Mouse (Mus musculus): ENCODE results near the gene Auh.

Gene Auh

GRCm38 (mm10) chr13:52843536-52844178 lies 85.8 kb downstream of the Auh start:
- intact Hi-C loops (cut with DNase I): no loop called here

DNA sequence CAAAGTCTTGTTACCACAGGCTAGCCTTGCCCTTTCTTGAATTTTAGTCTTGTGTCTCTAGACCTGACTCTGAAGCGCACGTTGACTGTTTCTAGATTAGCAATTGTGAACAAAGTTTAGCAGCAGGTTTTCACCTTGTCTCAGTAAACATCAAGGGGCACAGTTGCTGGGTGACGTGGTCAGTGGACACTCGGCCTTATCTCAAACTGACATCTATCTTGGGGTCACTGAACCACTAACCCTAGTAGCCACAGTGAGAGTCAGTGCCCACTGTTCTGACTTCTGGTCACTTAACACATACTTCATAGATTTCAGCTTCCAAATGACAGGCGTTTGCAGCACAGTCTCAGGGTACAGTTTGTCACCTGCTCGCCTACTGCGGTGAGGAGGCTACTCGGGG lies 93.2 kb downstream of the Auh start:
- intact Hi-C loops (cut with DNase I): no loop called here

GRCm38 (mm10) chr13:52834591-52834990 lies 94.9 kb downstream of the Auh start:
- intact Hi-C loops (cut with DNase I): loop anchor here (5.0 kb wide), 1 partner anchor 148 kb away; the partner anchor contains the start of gene Nfil3

- intact Hi-C loops (cut with DNase I): loop anchor here (5.0 kb wide), 1 partner anchor 149 kb away; the partner anchor contains the start of gene Nfil3
Measured at GRCm38 (mm10) chr13:52833748-52834147, 95.7 kb downstream of the Auh start.

- intact Hi-C loops (cut with DNase I): loop anchor here (5.0 kb wide), 1 partner anchor 149 kb away; the partner anchor contains the start of gene Nfil3
Measured at GRCm38 (mm10) chr13:52833220-52833619, 96.3 kb downstream of the Auh start.

DNA sequence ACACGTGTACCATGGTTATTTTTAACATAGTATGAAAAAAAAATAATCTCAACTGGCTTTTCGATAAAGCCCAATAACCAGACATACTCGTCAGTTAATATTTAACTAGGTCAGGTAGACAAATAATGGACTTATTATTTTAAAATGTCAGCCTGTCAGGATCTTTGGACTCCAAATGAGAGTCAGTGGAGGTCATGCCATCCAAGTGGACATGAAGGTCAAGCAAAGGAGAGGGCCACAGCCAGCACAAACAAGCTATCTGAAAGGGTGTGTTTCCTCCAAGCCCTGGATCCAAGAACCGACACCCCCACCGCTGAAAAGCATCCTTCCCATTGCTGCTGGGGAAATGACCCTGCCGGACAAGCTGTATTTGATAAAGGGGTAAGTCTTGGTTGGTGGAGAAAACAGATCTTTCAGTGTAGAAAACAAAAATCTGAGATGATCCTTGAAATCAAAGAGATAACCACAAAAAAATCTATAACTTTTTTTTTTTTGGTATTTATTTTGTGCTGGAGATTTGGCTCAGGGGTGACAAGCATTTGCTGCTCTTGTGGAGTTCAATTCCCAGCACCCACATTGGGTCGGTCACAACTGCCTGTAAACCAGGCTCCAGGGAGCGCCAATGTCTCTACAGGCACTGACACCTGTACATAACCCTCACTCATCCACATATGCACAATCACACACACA lies 96.9 kb downstream of the Auh start:
- intact Hi-C loops (cut with DNase I): loop anchor here (5.0 kb wide), 1 partner anchor 150 kb away; the partner anchor contains the start of gene Nfil3

DNA sequence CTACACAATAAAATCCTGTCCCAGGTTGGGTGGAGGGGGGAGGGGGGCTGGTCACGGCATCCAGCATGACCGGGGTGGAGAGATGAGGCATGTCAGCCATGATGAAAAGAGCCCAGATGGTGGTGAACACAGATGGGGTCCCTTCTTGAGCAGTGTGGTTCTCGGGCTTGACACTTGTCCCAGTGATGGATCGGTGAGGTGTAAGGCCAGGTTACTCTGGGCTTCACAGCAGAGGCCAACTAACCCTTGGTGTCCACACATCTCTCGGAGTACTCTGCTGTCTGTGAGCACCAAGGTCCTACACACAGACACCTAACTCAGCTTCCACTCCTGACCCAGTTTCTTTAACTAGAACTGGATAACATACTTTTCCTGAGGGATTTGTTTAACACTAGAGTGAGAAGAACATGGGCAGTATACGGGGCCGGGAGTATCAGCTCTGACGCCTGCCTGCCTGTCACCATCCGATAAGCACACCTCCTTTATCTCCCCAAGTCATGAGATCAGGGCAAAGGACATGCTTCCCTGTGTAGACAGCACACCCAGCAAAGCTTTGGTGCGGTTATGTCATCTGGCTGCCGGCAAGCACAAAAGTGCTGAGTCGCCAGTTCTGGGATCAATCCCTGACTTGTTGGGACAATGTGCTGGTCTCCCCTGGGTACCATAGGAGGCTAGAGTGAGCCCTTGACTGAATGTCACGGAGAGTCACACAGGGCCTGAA lies 98.3 kb downstream of the Auh start:
- intact Hi-C loops (cut with DNase I): loop anchor here (5.0 kb wide), 1 partner anchor 151 kb away; the partner anchor contains the start of gene Nfil3

DNA sequence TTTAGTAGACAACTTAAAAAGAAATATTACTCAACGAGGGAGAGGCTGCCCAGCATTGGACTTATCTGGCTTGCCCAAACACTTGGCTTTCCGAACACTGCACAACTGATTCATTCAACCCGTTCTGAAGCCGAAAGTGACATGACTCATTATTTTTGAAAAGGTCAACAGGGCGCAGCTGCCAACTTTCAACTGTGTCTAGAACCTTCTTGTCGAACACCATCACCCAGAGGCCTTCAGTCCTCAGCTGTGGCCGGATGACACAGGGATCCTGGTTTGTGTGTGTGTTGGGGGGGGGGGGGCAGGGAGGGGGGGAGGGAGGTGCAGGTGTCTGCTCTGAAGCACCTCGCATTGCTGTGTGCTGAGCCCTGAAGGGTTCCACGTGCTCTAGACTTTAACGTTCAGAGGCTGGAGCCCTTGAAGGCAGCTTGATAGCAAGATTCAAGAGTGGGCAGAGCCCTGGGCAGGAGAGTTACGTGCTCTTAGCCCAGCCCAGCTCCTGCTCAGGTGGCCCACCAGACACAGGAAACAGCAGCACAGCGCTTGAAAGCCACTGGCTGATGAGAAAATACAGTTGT lies 100.4 kb downstream of the Auh start:
- intact Hi-C loops (cut with DNase I): no loop called here

- intact Hi-C loops (cut with DNase I): no loop called here
Measured at GRCm38 (mm10) chr13:52828217-52828616, 101.3 kb downstream of the Auh start.

DNA sequence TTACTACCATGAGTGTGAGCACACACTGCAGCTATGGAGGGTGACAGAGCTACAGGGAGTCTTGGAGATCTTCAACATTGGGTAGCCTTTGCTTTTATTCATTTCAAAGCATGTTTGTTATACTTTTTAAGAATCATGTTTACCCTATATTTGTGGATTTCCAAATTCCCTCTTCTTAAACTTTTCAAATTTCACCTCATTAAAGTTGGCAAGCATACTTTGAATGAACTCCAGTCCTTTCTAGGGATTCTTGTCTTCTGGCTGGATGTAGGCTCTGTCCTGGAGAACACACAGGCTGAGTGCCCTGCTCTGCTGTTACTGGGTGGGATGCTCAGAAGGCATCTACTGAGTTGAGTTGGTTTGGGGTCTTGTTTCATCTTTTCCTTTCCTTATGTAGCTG lies 102.8 kb downstream of the Auh start:
- intact Hi-C loops (cut with DNase I): no loop called here

- intact Hi-C loops (cut with DNase I): loop anchor here (5.0 kb wide), 1 partner anchor 103 kb away; the partner anchor contains the start of gene Auh
Measured at GRCm38 (mm10) chr13:52824754-52825153, 104.7 kb downstream of the Auh start.

DNA sequence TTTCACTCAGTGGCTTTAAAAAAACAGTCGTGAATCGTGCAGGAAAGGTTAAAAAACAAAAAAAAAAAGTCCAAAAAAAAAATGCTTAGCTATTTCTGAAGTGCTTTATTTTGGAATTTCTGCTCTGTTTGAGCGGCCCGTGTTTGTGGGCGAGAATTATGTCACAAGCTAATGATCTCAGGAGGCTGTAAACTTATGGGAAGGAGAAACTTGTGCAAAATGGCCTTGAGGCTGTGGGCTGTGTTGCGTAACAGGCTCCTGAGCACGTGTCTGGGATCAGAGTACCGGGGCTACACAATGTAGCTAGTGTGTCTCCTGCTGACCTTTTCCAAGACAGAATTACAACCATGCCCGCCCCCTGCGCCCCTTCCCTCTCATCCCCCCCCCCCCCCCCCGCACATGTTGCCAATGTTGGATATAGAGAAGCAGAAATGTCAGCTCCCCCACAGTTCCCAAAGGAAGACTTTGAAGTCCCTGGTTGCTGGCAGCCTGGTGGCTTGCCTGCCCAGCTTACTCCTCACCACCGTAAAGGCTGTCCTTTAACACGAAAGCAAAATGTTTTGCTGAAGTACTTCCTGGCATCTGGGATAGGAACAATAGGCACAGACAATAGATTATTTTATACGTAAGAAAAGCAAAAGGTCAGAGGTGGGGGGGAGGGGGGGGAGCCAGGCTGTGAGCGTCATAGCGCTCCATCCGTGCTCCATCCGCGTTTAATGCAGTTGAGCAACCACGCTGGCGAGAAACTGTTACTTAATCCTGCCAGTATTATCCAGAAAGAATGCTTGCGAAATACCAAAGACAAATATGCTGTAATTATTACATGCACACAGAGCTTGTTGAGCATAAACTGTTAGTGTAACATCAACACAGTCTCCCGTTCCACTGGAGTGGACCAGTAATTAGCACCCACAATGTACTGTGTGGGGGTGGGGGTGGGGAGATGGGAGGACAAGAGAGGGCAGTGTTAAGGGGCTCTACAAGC lies 107.0 kb downstream of the Auh start:
- intact Hi-C loops (cut with DNase I): loop anchor here (5.0 kb wide), 1 partner anchor 105 kb away; the partner anchor contains the start of gene Auh

- intact Hi-C loops (cut with DNase I): loop anchor here (5.0 kb wide), 1 partner anchor 106 kb away; the partner anchor contains the start of gene Auh
Measured at GRCm38 (mm10) chr13:52821571-52821970, 107.9 kb downstream of the Auh start.

DNA sequence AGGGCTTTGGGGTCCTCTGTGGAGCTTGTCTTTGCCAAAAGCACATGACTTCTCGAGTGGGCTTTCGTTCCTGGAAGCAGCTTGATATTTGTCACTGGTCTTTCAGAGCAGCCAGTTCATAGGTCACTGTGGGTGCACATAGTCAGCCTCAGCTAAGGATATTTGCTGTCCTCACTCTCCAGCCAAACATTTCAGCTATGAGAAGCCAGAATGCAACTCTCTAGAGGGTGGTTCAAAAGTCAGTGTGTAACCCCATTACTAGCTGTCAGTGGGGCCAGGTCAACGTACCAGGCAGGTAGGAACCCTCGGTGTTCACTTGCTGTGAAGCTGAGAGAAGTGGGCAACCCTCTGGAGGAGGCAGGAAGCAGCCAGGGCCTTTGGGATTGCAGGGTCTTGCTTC lies 109.6 kb downstream of the Auh start:
- intact Hi-C loops (cut with DNase I): loop anchor here (5.0 kb wide), 1 partner anchor 107 kb away; the partner anchor contains the start of gene Auh

GRCm38 (mm10) chr13:52818760-52819159 lies 110.7 kb downstream of the Auh start:
- intact Hi-C loops (cut with DNase I): no loop called here

DNA sequence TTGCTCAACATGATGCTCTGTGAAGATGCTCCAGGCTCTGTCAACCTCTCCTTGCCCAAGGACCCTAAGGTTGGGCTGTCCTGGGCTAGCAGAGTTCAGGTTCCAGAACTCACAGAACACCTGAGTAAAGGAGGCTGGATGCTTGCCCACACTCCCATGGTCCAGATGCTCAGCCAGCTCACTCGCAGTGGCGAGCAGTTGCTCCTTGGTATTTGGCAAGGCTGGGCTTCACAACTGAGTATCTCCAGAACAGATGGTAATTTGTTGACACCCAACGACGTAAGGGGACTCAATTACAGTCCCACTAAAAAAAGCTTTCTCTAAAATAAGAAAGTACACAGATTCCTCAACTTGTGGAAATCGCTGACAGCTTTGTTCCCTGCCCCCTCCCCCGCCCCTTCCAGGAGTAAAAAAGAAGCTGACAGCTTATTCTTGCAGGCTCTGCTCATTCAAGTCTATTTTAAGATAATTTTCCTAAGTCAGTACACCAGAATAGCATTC lies 111.4 kb downstream of the Auh start:
- intact Hi-C loops (cut with DNase I): no loop called here

GRCm38 (mm10) chr13:52813750-52814149 lies 115.7 kb downstream of the Auh start:
- intact Hi-C loops (cut with DNase I): no loop called here

GRCm38 (mm10) chr13:52812549-52813515 lies 116.6 kb downstream of the Auh start:
- intact Hi-C loops (cut with DNase I): no loop called here

DNA sequence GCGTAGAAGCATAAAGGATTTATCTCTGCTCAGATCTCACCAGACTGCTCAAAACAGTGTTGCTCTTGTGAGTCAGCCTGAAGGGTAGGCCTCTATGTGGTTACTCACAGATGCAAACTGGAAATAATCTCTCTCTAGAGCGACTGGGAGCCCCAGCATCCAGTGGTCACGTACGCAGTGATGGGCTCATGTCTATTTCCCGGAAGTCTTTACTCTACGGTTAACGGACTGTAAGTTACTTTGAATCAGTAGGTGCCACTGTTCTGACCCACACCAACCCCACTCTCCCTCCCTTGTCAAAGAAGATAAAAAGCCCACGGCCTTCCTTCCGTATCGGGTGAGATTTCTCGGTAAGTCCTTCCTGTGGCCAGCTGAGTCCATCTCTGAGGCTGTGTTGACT lies 121.8 kb downstream of the Auh start:
- intact Hi-C loops (cut with DNase I): no loop called here
